In genomic region chr2:156814344-156814801, GRCm38 (mm10) we compare ENCODE assay signal across 9 mouse cellular contexts. TPM values are rescaled to one million over a fixed set of nuclear protein-coding genes. Genes with fewer than 3 reads are reported as not detected.
DNase-seq lines count a peak whose midpoint lies in the region; ATAC-seq lines count a peak whose summit lies in the region.
"Had no signal": no experiment of that assay in that cellular context is flagged by ENCODE, and none has a peak within 500 bp of the region (broad histone marks: within the 10 kb centered on the region; RNA-seq: fewer than 3 reads in every experiment).

No protein-coding gene starts in this region.

- H3K27ac ChIP-seq in embryonic facial prominence, embryonic 10.5 days (replicated peaks) = peak overlapping the region; percentile 60; the same call in 1 of the 2 replicates
- H3K27ac ChIP-seq in midbrain, embryonic 14.5 days (replicated peaks; ENCODE audit: low read depth, low read length) = no peak overlapping the region

- no peaks in the 10 kb centered on the region for H3K9me3 ChIP-seq in embryonic facial prominence, embryonic 10.5 days
- no peaks in the 10 kb centered on the region for H3K9me3 ChIP-seq in midbrain, embryonic 14.5 days (ENCODE audit: control insufficient read depth, low read length)

- no peaks in the 10 kb centered on the region for H3K27me3 ChIP-seq in embryonic facial prominence, embryonic 10.5 days (replicated peaks; ENCODE audit: low read depth, poor library complexity, severe bottlenecking)
- no peaks in the 10 kb centered on the region for H3K27me3 ChIP-seq in midbrain, embryonic 14.5 days (ENCODE audit: control insufficient read depth, insufficient read depth, low read length)

- peaks cover 28% of the 10 kb centered on the region for H3K4me1 ChIP-seq in embryonic facial prominence, embryonic 10.5 days
- peaks cover 9% of the 10 kb centered on the region; the same call in 1 of the 2 replicates for H3K4me1 ChIP-seq in midbrain, embryonic 14.5 days (ENCODE audit: control insufficient read depth, insufficient read depth, low read length)

- ATAC-seq in midbrain, embryonic 14.5 days (ENCODE audit: low FRiP score, low TSS enrichment) = no peak

- H3K4me3 ChIP-seq in embryonic facial prominence, embryonic 10.5 days = 0 out of 2 replicates have a peak overlapping the region, but pooled peaks have one; percentile 9
- H3K4me3 ChIP-seq in midbrain, embryonic 14.5 days (replicated peaks; ENCODE audit: low read depth, low read length) = no peak overlapping the region

- H3K9ac ChIP-seq in midbrain, embryonic 14.5 days (replicated peaks; ENCODE audit: low read length) = no peak overlapping the region

- DNase-seq in adrenal gland, postnatal 14 days = peak; percentile 46
- DNase-seq in adrenal gland, adult 8-10 months = no peak
- DNase-seq in embryonic facial prominence, embryonic 10.5 days (ENCODE audit: low spot score) = no peak
- DNase-seq in kidney, adult 9 months = peak; percentile 68
- DNase-seq in midbrain, embryonic 14.5 days = peak; percentile 47
- no peak for DNase-seq in cerebellum, adult 9-11 months
- no peak for DNase-seq in thymus, postnatal 36 days
- no peak for DNase-seq in ovary, postnatal 36 days (ENCODE audit: low spot score)
- DNase-seq: right cerebral cortex, postnatal 4 days had no signal

- H3K4me2 ChIP-seq in midbrain, embryonic 14.5 days (ENCODE audit: low read length) = no peak overlapping the region

- no peaks in the 10 kb centered on the region for H3K36me3 ChIP-seq in embryonic facial prominence, embryonic 10.5 days (replicated peaks)
- H3K36me3 ChIP-seq in midbrain, embryonic 14.5 days (ENCODE audit: control insufficient read depth, insufficient read depth, low read length) = no peaks in the 10 kb centered on the region

- WGBS in embryonic facial prominence, embryonic 10.5 days = 23% methylated on average over 8 of the region's 8 CpGs
- WGBS in midbrain, embryonic 14.5 days = 4% methylated on average over 8 of the region's 8 CpGs

RNA-seq across cellular contexts. Expression of gene Tgif2, which starts 25.4 kb away (rescaled TPM):
- total RNA-seq in adrenal gland, postnatal 14 days (2021) = 6.9 and 7.7 TPM in 2 replicates
- total RNA-seq in adrenal gland, adult 8-10 months (2022) = 1 to 10 TPM; 2.4 to 4.0 (median 3.8) TPM
- 112 and 114 TPM in 2 replicates for polyA plus RNA-seq in embryonic facial prominence, embryonic 10.5 days (2016; fragmentation: Nextera tagmentation; extraction: Ambion mirVana)
- 19.3 and 25.8 TPM in 2 replicates for polyA plus RNA-seq in midbrain, embryonic 14.5 days (2014; fragmentation: Nextera tagmentation; extraction: Ambion mirVana)

RNA-seq across cellular contexts. Expression of gene Myl9, which starts 39.2 kb away (rescaled TPM):
- total RNA-seq in adrenal gland, postnatal 14 days (2021) = 54.6 and 70.5 TPM in 2 replicates
- total RNA-seq in adrenal gland, adult 8-10 months (2022) = 10 to 100 TPM; 37.2 to 58.6 (median 47.9) TPM
- polyA plus RNA-seq in embryonic facial prominence, embryonic 10.5 days (2016; fragmentation: Nextera tagmentation; extraction: Ambion mirVana) = 82.9 and 91.7 TPM in 2 replicates
- polyA plus RNA-seq in midbrain, embryonic 14.5 days (2014; fragmentation: Nextera tagmentation; extraction: Ambion mirVana) = 22.5 and 33.0 TPM in 2 replicates

RNA-seq across cellular contexts. Expression of gene 4930518I15Rik, which starts 43.4 kb away (rescaled TPM):
- total RNA-seq in adrenal gland, postnatal 14 days (2021) = 2.8 and 4.1 TPM in 2 replicates
- total RNA-seq in adrenal gland, adult 8-10 months (2022) = 1 to 10 TPM; 2.6 to 6.2 (median 4.0) TPM
- 9.9 and 10.0 TPM in 2 replicates for polyA plus RNA-seq in embryonic facial prominence, embryonic 10.5 days (2016; fragmentation: Nextera tagmentation; extraction: Ambion mirVana)
- polyA plus RNA-seq in midbrain, embryonic 14.5 days (2014; fragmentation: Nextera tagmentation; extraction: Ambion mirVana) = 5.4 and 7.0 TPM in 2 replicates

RNA-seq across cellular contexts. Expression of gene Rab5if, which starts 48.6 kb away (rescaled TPM):
- total RNA-seq in adrenal gland, postnatal 14 days (2021) = 269 and 294 TPM in 2 replicates
- total RNA-seq in adrenal gland, adult 8-10 months (2022) = 100 to 1,000 TPM; 134 to 305 (median 233) TPM
- polyA plus RNA-seq in embryonic facial prominence, embryonic 10.5 days (2016; fragmentation: Nextera tagmentation; extraction: Ambion mirVana) = 174 and 187 TPM in 2 replicates
- 169 and 171 TPM in 2 replicates for polyA plus RNA-seq in midbrain, embryonic 14.5 days (2014; fragmentation: Nextera tagmentation; extraction: Ambion mirVana)

Comparison
In these comparisons a context has a peak if more than half of its experiments do, and no peak if none do; other contexts are left out.
1. DNase-seq: peak in adrenal gland, postnatal 14 days (single experiment), kidney, adult 9 months (single experiment) and midbrain, embryonic 14.5 days (single experiment); none in adrenal gland, adult 8-10 months (single experiment), embryonic facial prominence, embryonic 10.5 days (single experiment), cerebellum, adult 9-11 months (single experiment), thymus, postnatal 36 days (0 of 2) and ovary, postnatal 36 days (single experiment).